Mouse (Mus musculus) neural tube, embryonic 14.5 days (tissue): ENCODE results near the gene Gm49387. TPM values are rescaled to one million over a fixed set of nuclear protein-coding genes. Genes with fewer than 3 reads are reported as not detected.

Experiments
- ATAC-seq: fragments of 200-750 bp; cut with Nextera tagmentation; 2 replicates; pipeline ENCODE4 v1.8.0; 2017; ENCODE audit warnings: low read depth, mild to moderate bottlenecking, moderate TSS enrichment, moderate library complexity
- H3K27ac ChIP-seq: fragments of 300-500 bp; sonication (generic); 2 replicates; pipeline ENCODE4 v1.5.1; 2014; ENCODE audit warnings: low read depth, mild to moderate bottlenecking, control low read depth, low read length, moderate library complexity, mixed read lengths
- H3K27me3 ChIP-seq: fragments of 300-500 bp; sonication (generic); 2 replicates; pipeline ENCODE4 v1.6.1; 2014; ENCODE audit warnings: low read length; ENCODE audit not compliant: control insufficient read depth, insufficient read depth
- H3K36me3 ChIP-seq: fragments of 300-500 bp; sonication (generic); 2 replicates; pipeline ENCODE4 v1.6.1; 2014; ENCODE audit warnings: low read length, mixed read lengths; ENCODE audit not compliant: control insufficient read depth, insufficient read depth
- H3K4me1 ChIP-seq: fragments of 300-500 bp; sonication (generic); 2 replicates; pipeline ENCODE4 v1.6.1; 2014; ENCODE audit warnings: low read length; ENCODE audit not compliant: control insufficient read depth, insufficient read depth
- H3K4me2 ChIP-seq: fragments of 300-500 bp; sonication (generic); 2 replicates; pipeline ENCODE4 v1.6.1; 2014; ENCODE audit warnings: mild to moderate bottlenecking, low read depth, low read length, control low read depth
- H3K4me3 ChIP-seq: fragments of 300-500 bp; sonication (generic); 2 replicates; pipeline ENCODE4 v1.5.1; 2014; ENCODE audit warnings: low read depth, low read length, control low read depth, mixed read lengths
- H3K9ac ChIP-seq: fragments of 300-500 bp; sonication (generic); replicated peaks from 2 replicates; pipeline ENCODE4 v1.6.1; 2014; ENCODE audit warnings: low read depth, mild to moderate bottlenecking, control low read depth, low read length, mixed read lengths
- H3K9me3 ChIP-seq: fragments of 300-500 bp; sonication (generic); 2 replicates; pipeline ENCODE4 v1.6.1; 2016; ENCODE audit warnings: low read length; ENCODE audit not compliant: control insufficient read depth
- WGBS: fragments of 180-500 bp; shearing (Covaris S2); extraction: QIAGEN DNeasy Blood & Tissue Kit; methylation state at CpG from one replicate; pipeline ENCODE4 v1.1.7; 2014; 5-methylcytosine and 5-hydroxymethylcytosine counted together
- polyA plus RNA-seq: library from polyadenylated mRNA; unstranded; fragments of >200 nt; fragmentation: Nextera tagmentation; extraction: Ambion mirVana; gene quantifications from 2 replicates; pipeline ENCODE4 v1.2.1, GENCODE M21; 2014

Gene Gm49387
- polyA plus RNA-seq, 1 experiment from 2014 or later: not detected

DNA sequence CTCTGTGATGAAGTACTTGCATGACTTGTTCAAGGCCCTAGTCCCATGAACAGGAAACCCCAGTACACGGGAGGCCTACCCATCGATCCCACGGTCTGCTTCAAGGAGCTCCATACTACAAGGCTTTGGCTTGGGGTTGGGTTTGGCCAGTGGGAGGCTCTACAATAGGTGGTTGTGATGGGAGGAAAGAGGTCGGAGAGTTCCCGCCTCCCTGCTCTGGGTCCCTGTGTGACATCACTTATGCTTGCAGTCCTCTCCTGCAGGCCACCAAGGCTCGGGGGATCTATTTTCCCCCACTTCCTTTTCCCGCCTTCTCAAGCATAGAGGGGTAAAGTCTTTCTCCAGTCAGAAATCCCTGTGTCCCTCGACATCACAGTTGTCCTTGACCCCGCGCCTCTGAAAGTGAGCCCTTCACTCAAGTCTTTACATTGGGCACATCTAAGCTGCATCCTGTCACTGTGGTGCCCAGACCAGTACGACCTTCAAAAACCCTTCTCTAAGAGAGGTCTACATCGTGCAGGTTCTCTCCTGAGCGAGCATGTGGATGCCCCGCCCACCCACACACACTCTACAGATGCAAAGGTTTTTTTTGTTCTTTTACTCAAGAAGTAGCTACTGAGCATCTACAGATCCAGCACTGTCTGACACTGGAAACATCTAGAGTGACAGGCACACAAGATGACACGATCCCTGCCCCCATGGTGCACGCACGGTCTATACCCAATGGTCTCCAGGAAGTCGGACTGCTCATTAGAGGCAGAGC lies 65.6 kb downstream of the Gm49387 start:
- no peaks in the 10 kb centered on the region for H3K27me3 ChIP-seq
- no peak overlapping the region for H3K27ac ChIP-seq
- no peak overlapping the region for H3K4me3 ChIP-seq
- H3K9me3 ChIP-seq: no peaks in the 10 kb centered on the region
- WGBS: 93% methylated on average over 18 of the region's 18 CpGs
- no peaks in the 10 kb centered on the region for H3K4me1 ChIP-seq
- H3K36me3 ChIP-seq: no peaks in the 10 kb centered on the region
- no peak overlapping the region for H3K4me2 ChIP-seq
- no peak for ATAC-seq
- H3K9ac ChIP-seq: no peak overlapping the region

DNA sequence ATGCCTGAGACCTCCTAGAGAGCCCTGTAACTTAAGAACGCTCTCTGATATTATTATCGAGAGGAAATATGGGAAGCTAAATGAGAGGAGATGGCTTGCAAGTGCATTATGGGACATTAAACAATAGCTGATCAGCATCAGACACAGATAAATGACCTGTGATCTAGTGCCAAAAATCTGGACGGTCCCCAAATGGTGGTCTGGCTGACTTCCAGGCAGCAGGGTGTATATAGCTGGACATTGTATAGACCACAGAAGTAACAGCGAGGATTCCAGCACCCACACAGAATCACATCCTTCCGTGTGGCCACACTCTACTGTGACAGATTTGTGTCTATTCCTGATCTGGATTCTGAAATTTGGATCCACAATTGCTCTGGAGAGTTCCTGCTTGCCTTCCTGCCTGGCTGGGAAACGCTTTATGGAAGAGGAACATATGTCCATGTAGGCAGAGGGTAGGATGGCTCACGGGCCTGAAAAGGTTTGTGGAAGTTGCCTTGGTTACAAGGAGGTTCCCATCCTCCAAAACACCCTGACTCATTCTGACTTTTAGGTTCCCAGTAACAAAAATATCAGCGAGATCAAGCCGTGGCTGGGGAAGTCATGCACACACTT lies 68.0 kb downstream of the Gm49387 start:
- Histone ChIP-seq H3K9ac (no peak overlapping the region), H3K9me3 (no peaks in the 10 kb centered on the region), H3K27me3 (no peaks in the 10 kb centered on the region), H3K4me1 (no peaks in the 10 kb centered on the region), H3K36me3 (no peaks in the 10 kb centered on the region), H3K4me2 (no peak overlapping the region), H3K4me3 (no peak overlapping the region), H3K27ac (no peak overlapping the region)
- 69% methylated on average over 9 of the region's 9 CpGs for WGBS
- no peak for ATAC-seq

DNA sequence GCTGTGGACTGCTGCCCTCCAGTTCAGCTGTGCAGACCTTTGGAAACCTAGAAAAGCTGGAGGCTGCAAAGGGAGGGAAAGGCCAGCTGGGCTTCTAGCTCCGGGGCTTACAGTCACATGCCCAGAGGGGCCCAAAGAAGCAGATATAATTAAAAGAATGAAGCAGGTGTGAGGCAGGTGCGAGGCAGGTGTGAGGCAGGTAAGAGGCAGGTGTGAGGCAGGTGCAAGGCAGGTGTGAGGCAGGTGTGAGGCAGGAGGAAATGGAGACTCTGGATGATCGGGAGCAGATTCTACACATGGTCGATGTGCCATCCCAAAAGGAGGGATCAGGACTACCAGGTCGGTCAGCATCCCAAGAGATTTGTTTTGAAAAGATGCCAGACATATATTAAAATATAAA lies 69.3 kb downstream of the Gm49387 start:
- Histone ChIP-seq H3K4me3 (no peak overlapping the region), H3K9me3 (no peaks in the 10 kb centered on the region), H3K27me3 (no peaks in the 10 kb centered on the region), H3K4me1 (no peaks in the 10 kb centered on the region), H3K9ac (no peak overlapping the region), H3K27ac (no peak overlapping the region), H3K4me2 (no peak overlapping the region), H3K36me3 (no peaks in the 10 kb centered on the region)
- WGBS: 92% methylated on average over 5 of the region's 5 CpGs
- no peak for ATAC-seq

DNA sequence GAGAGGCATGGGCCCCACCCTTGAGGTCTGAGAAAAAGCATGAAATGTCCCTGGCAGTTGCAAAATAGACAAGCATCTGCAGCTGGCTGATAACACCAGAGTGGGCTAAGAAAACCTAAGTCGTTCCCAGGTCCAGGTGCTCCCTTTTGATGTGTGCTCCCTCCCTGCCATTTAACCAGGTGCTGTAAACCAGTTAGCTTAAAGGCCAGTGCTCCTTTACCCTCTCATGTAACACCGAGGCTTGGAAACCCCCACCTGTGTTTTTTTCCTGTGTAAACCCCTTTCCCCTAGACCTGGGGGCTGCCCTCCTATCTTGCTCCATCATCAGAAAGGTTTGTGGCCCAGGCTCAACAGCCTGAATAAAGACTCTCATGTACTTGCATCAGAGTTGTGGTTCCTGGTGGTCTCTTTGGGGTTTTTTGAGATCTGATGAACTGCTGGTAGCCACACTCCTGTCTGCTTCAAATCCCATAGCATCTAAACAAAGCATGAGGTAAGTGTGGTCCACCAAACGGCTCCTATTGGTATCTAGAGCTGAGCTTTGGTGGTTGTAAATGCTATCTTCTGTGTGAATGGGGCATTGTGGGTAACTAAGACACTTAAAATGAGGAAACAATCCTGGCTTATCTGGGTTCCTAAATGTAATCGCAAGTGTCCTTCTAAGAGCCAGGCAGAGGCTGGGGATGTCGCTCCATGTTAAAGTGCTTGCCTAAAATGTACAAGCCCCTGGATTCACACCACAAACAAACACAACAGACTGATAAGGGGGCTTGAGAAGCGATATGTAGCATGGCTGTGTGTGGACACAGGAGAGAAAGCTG lies 70.3 kb downstream of the Gm49387 start:
- ATAC-seq: no peak
- no peaks in the 10 kb centered on the region for H3K4me1 ChIP-seq
- H3K4me2 ChIP-seq: no peak overlapping the region
- no peaks in the 10 kb centered on the region for H3K27me3 ChIP-seq
- H3K9me3 ChIP-seq: no peaks in the 10 kb centered on the region
- no peak overlapping the region for H3K9ac ChIP-seq
- H3K4me3 ChIP-seq: no peak overlapping the region
- H3K36me3 ChIP-seq: no peaks in the 10 kb centered on the region
- WGBS: 75% methylated on average over 6 of the region's 6 CpGs
- no peak overlapping the region for H3K27ac ChIP-seq

DNA sequence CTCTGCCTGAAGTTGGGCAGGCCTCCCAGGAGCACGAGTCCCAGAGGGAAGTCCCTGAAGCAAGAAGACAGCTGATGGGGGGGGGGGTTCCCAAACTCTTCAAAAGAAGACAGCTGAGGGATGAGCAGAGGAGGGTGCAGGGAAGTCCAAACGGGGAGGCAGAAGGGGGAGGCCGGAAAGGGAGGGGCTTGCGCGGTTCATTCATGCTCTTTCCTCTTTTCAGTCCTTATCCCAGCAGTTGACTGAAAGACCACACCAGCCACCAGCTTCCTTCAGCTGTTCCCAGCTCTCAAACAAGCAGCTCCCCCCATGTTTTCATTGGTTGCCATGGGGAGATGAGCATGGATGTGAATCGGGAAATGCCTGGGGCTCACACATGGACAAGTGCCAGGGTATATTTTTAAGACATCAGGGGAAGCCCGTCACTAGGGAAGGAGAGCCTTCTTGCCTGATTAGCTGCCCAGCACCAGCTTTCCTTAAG lies 71.5 kb downstream of the Gm49387 start:
- no peaks in the 10 kb centered on the region for H3K9me3 ChIP-seq
- H3K27me3 ChIP-seq: no peaks in the 10 kb centered on the region
- WGBS: 46% methylated on average over 7 of the region's 7 CpGs
- no peaks in the 10 kb centered on the region for H3K36me3 ChIP-seq
- peak; percentile 24; the same call in 1 of the 2 replicates for ATAC-seq
- H3K4me1 ChIP-seq: no peaks in the 10 kb centered on the region
- H3K4me2 ChIP-seq: no peak overlapping the region
- H3K4me3 ChIP-seq: no peak overlapping the region
- no peak overlapping the region for H3K9ac ChIP-seq
- no peak overlapping the region for H3K27ac ChIP-seq

DNA sequence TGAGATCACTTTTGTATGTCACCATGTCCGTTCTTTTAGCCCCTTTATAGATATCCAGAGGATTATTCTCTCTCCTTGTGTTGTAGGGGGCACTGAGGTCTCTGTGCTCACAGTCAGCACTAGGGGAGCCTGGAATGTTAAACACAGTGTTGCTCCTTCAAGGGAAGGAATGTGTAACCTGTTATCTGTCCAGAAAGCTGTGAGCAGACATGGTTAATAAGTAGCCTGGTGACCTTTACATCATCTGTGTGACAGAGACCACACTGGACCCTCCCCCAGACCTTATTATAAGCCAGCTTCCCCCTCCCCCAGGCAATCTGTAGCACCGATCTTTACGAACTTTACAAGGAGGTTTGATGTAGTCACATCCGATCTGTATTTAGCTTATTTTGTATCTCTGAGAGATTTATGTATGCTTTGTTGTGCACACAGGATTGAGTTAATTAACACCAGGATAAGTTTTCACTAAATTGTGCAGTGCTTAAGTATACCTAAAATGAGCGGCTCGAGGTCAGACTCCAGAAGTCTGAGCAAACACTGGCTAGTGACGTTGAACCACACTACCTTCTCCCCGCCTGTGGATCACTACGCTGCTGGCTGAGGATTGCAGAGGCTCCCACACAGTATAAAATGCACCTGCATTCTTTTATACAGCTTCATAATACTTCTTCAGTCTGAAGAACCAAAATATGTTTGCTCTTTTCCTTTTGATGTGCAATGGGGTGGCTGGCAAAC lies 75.0 kb downstream of the Gm49387 start:
- Histone ChIP-seq H3K36me3 (no peaks in the 10 kb centered on the region), H3K4me1 (no peaks in the 10 kb centered on the region), H3K4me3 (no peak overlapping the region), H3K27me3 (no peaks in the 10 kb centered on the region), H3K27ac (no peak overlapping the region), H3K9ac (no peak overlapping the region), H3K4me2 (no peak overlapping the region), H3K9me3 (no peaks in the 10 kb centered on the region)
- 78% methylated on average over 9 of the region's 9 CpGs for WGBS
- ATAC-seq: no peak

DNA sequence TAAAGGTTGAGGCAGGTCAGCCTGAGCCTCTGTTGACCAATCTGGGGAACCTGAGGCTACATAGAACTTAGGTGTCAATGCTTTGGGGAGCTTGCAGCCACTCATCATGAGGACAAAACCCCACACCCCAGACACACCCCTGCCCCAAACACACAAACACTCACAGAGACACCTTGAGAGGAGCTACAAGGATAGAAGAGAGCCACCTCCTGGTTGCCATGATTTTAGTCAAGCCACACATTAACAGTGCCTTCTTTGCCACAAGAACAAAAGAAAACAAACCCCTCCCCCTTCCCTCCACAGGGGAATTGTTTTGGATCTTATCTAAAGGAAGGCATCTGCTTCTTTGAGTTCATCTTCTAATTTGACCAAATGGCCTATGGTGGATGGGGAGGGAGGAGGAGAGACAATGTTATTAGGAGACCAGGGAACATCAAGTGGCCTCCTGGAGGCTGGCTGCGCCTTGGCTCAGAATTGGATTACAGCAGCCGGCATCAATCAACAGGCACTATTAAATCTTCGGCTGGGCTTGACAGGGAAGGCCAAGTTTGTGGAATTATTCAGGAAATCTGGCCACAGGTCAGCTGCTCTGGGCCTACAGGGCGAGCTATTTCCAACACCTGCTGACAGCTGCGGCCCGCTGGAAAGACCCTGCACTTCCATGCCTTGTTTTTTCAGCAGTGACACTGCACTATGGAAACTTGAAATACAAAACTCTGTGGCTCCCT lies 76.1 kb downstream of the Gm49387 start:
- ATAC-seq: no peak
- no peak overlapping the region for H3K9ac ChIP-seq
- H3K36me3 ChIP-seq: no peaks in the 10 kb centered on the region
- no peaks in the 10 kb centered on the region for H3K4me1 ChIP-seq
- no peak overlapping the region for H3K4me2 ChIP-seq
- H3K9me3 ChIP-seq: no peaks in the 10 kb centered on the region
- no peak overlapping the region for H3K27ac ChIP-seq
- no peak overlapping the region for H3K4me3 ChIP-seq
- WGBS: 45% methylated on average over 6 of the region's 6 CpGs
- no peaks in the 10 kb centered on the region for H3K27me3 ChIP-seq

DNA sequence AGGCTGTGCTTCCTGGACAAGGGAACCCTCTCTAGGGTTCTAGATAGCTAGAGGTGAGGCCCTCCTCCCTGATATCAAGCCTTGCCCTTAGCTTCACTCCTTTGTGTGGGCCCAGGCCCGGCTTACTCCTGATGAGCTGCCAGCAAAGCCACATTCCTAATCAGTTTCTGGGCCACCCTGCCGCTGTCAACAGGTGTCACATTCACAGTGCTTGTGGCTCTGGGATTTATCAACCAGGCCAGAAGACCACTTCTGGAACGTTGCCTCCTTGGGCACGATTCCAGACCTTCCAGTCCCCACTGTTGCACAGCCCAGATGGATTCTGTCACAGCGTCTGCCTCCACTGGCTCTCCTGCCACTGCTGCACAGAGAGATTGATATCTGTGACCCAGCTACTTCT lies 79.8 kb downstream of the Gm49387 start:
- Histone ChIP-seq H3K36me3 (no peaks in the 10 kb centered on the region), H3K9me3 (no peaks in the 10 kb centered on the region), H3K4me2 (no peak overlapping the region), H3K4me1 (no peaks in the 10 kb centered on the region), H3K27ac (no peak overlapping the region), H3K9ac (no peak overlapping the region), H3K27me3 (no peaks in the 10 kb centered on the region), H3K4me3 (no peak overlapping the region)
- ATAC-seq: no peak
- 59% methylated on average over 5 of the region's 5 CpGs for WGBS
